Mouse (Mus musculus) liver, adult (tissue): ENCODE results near the gene Rin3.
A peak's percentile ranks its signal among the peaks of the same experiment; 100 is the strongest.

Source experiments
- GATA4 ChIP-seq: IDR thresholded peaks from 2 replicates; pipeline ENCODE4 v1.6.1; 2014; ENCODE audit warnings: mild to moderate bottlenecking, low read length; ENCODE audit not compliant: insufficient replicate concordance

The Rin3 gene

GRCm38 (mm10) chr12:102424456-102424855 lies 141.6 kb downstream of the Rin3 start:
- no peak for TF ChIP-seq GATA4

GRCm38 (mm10) chr12:102425048-102425578 lies 142.3 kb downstream of the Rin3 start:
- TF ChIP-seq GATA4, result no peak

GRCm38 (mm10) chr12:102426285-102426684 lies 143.4 kb downstream of the Rin3 start:
- peak; percentile 84; the same call in 1 of the 2 replicates for TF ChIP-seq GATA4

- TF ChIP-seq GATA4, result no peak
These were observed 146.8 kb downstream of the Rin3 start for GRCm38 (mm10) chr12:102429656-102430055.

- no peak for TF ChIP-seq GATA4
These were observed 147.4 kb downstream of the Rin3 start for GRCm38 (mm10) chr12:102430228-102430627.

GRCm38 (mm10) chr12:102432238-102432637 lies 149.4 kb downstream of the Rin3 start:
- TF ChIP-seq GATA4, result no peak

GRCm38 (mm10) chr12:102434107-102434506 lies 151.3 kb downstream of the Rin3 start:
- TF ChIP-seq GATA4, result no peak

- no peak for TF ChIP-seq GATA4
These were observed 154.2 kb downstream of the Rin3 start for GRCm38 (mm10) chr12:102436939-102437526.

GRCm38 (mm10) chr12:102437952-102438351 lies 155.1 kb downstream of the Rin3 start:
- TF ChIP-seq GATA4, result no peak

GRCm38 (mm10) chr12:102438983-102439631 lies 156.3 kb downstream of the Rin3 start:
- TF ChIP-seq GATA4, result no peak

- no peak; the same call in 1 of the 2 replicates for TF ChIP-seq GATA4
These were observed 156.8 kb downstream of the Rin3 start, which contains the start of gene Lgmn for GRCm38 (mm10) chr12:102439632-102440023. TSS of gene Lgmn (minus strand) at chr12:102439813.
